Mouse (Mus musculus) lung, postnatal 0 days (tissue): ENCODE measurements at regions not wholly inside any gene's neighbourhood (a gene's known extent, or its start where the extent isn't known, plus 50 kb on each side); places are given as distances from the start of the nearest gene placed in this dataset.

Experiments used
- CTCF ChIP-seq: IDR thresholded peaks from 2 replicates; pipeline ENCODE4 v1.5.1; 2016; ENCODE audit warnings: antibody characterized with exemption, mild to moderate bottlenecking
- EP300 ChIP-seq: IDR thresholded peaks from 2 replicates; pipeline ENCODE4 v1.6.1; 2016; ENCODE audit warnings: antibody characterized with exemption, mild to moderate bottlenecking, control low read depth

GRCm38 (mm10) chr5:13036127-13036526, 89.1 kb upstream of the Sema3a start:
- TF ChIP-seq CTCF (no peak), EP300 (no peak)
